Mouse (Mus musculus): ENCODE measurements at regions not wholly inside any gene's neighbourhood (a gene's known extent, or its start where the extent isn't known, plus 50 kb on each side); places are given as distances from the start of the nearest gene placed in this dataset.

GRCm38 (mm10) chr5:148819423-148819822 lies 109.7 kb downstream of the Katnal1 start:
- TF ChIP-seq CTCF (IDR thresholded peaks at IDR 0.05; ENCODE audit: borderline replicate concordance, control insufficient read depth, extremely low read depth, insufficient read depth, low read length, poor library complexity) (no peak), POLR2A (IDR thresholded peaks at IDR 0.05; ENCODE audit: control insufficient read depth, extremely low read depth, insufficient read depth, low read length, poor library complexity) (no peak)

Data from thymus, adult 2 months (tissue).